In genomic region chr17:44040449-44040848, GRCm38 (mm10) we compare ENCODE assay signal across 28 mouse cellular contexts.
"Had no signal": no experiment of that assay in that cellular context is flagged by ENCODE, and none has a peak within 500 bp of the region (broad histone marks: within the 10 kb centered on the region; RNA-seq: fewer than 3 reads in every experiment).

No protein-coding gene starts in this region.

- H3K36me3 ChIP-seq: embryonic facial prominence, embryonic 10.5 days; embryonic facial prominence, embryonic 12.5 days; embryonic facial prominence, embryonic 13.5 days; embryonic facial prominence, embryonic 15.5 days; forebrain, embryonic 10.5 days; forebrain, embryonic 12.5 days; forebrain, embryonic 15.5 days had no signal

- H3K27ac ChIP-seq: embryonic facial prominence, embryonic 10.5 days; embryonic facial prominence, embryonic 12.5 days; embryonic facial prominence, embryonic 13.5 days; embryonic facial prominence, embryonic 15.5 days; forebrain, embryonic 10.5 days; forebrain, embryonic 12.5 days; forebrain, embryonic 13.5 days; forebrain, embryonic 15.5 days; gastrocnemius, adult 2 months; heart, adult 2 months had no signal

- ATAC-seq: forebrain, embryonic 13.5 days; forebrain, embryonic 14.5 days; forebrain, embryonic 15.5 days; forebrain, embryonic 16.5 days had no signal

- H3K4me1 ChIP-seq: embryonic facial prominence, embryonic 10.5 days; embryonic facial prominence, embryonic 12.5 days; embryonic facial prominence, embryonic 13.5 days; embryonic facial prominence, embryonic 15.5 days; forebrain, embryonic 10.5 days; forebrain, embryonic 12.5 days; forebrain, embryonic 13.5 days; forebrain, embryonic 15.5 days had no signal

- H3K27me3 ChIP-seq: embryonic facial prominence, embryonic 12.5 days; embryonic facial prominence, embryonic 13.5 days; embryonic facial prominence, embryonic 15.5 days; forebrain, embryonic 12.5 days; forebrain, embryonic 13.5 days; forebrain, embryonic 15.5 days had no signal

- H3K4me3 ChIP-seq: embryonic facial prominence, embryonic 10.5 days; embryonic facial prominence, embryonic 12.5 days; embryonic facial prominence, embryonic 13.5 days; embryonic facial prominence, embryonic 15.5 days; erythroblast, embryonic 14.5 days; forebrain, embryonic 10.5 days; forebrain, embryonic 12.5 days; forebrain, embryonic 13.5 days; forebrain, embryonic 15.5 days; gastrocnemius, adult 2 months; heart, adult 2 months had no signal

- H3K9me3 ChIP-seq: embryonic facial prominence, embryonic 10.5 days; embryonic facial prominence, embryonic 12.5 days; embryonic facial prominence, embryonic 13.5 days; embryonic facial prominence, embryonic 15.5 days; forebrain, embryonic 10.5 days; forebrain, embryonic 12.5 days; forebrain, embryonic 13.5 days; forebrain, embryonic 15.5 days had no signal

- H3K4me2 ChIP-seq: embryonic facial prominence, embryonic 12.5 days; embryonic facial prominence, embryonic 13.5 days; embryonic facial prominence, embryonic 15.5 days; forebrain, embryonic 12.5 days; forebrain, embryonic 13.5 days; forebrain, embryonic 15.5 days had no signal

- H3K9ac ChIP-seq: embryonic facial prominence, embryonic 12.5 days; embryonic facial prominence, embryonic 13.5 days; embryonic facial prominence, embryonic 15.5 days; forebrain, embryonic 12.5 days; forebrain, embryonic 13.5 days; forebrain, embryonic 15.5 days had no signal

- DNase-seq: cerebellum, adult 2 months; cerebellum, adult 8-10 months; cerebellum, adult 9-10 months; cerebellum, adult 9-11 months; cerebellum, postnatal 10 days; cerebellum, postnatal 14 days; cerebellum, postnatal 25 days; cerebellum, postnatal 36 days; embryo, embryonic 11 days; gastrocnemius, adult 2 months; gastrocnemius, postnatal 10 days; gastrocnemius, postnatal 14 days; gastrocnemius, postnatal 25 days; gastrocnemius, postnatal 36 days; heart, adult 11 months; heart, adult 18-20 months; heart, adult 2 months had no signal
